Mouse (Mus musculus) ES-Bruce4 (cell line): ENCODE data around the gene Fgf13.

ENCODE experiments used
- CTCF ChIP-seq: IDR thresholded peaks from one replicate; pipeline ENCODE4 v1.8.1; 2011; ENCODE audit warnings: low read depth, low read length
- EP300 ChIP-seq: IDR thresholded peaks from 2 replicates; pipeline ENCODE4 v1.6.1; 2011; ENCODE audit warnings: low read depth, low read length; ENCODE audit not compliant: insufficient read depth
- POLR2A ChIP-seq: IDR thresholded peaks from one replicate; pipeline ENCODE4 v1.8.1; 2011; ENCODE audit warnings: low read length; ENCODE audit not compliant: insufficient read depth

- TF ChIP-seq CTCF = no peak
- no peak for TF ChIP-seq POLR2A
- no peak for TF ChIP-seq EP300
Observed at GRCm38 (mm10) chrX:59251576-59251975, 316.3 kb downstream of the Fgf13 start.
